Mouse (Mus musculus): Measurements from ENCODE around the gene Gm49711.
"Not testable (repeated sequence)": the region's sequence is repeated elsewhere in the genome, so short reads cannot be mapped to it uniquely, and the experiment has no call there.

Gm49711 gene

GRCm38 (mm10) chr16:92196741-92197331, 138.7 kb downstream of the Gm49711 start:
- no peak for DNase-seq

DNA sequence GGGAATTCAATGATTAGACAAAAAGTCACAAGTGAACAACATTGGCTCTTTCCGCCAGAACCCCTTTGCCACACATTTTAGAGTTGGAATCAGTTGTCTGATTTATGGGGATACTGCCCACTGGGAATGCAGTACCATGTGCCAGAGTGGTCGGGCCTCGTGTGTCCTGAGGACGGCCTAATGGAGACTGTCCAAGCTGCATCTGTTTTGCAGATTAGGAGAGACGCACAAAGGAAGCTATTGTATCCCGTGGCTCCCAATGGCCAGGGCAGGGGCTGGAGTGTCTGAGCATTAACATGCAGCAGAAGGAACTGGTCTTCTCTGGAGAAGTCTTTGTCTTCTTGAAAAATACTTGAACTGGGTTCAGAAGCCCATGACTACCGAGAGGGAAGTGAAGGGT, 142.5 kb downstream of the Gm49711 start:
- DNase-seq = no peak

- no peak for DNase-seq
Measured at GRCm38 (mm10) chr16:92203599-92203998, 145.5 kb downstream of the Gm49711 start.

GRCm38 (mm10) chr16:92209291-92209781, 151.2 kb downstream of the Gm49711 start:
- DNase-seq = no peak

DNA sequence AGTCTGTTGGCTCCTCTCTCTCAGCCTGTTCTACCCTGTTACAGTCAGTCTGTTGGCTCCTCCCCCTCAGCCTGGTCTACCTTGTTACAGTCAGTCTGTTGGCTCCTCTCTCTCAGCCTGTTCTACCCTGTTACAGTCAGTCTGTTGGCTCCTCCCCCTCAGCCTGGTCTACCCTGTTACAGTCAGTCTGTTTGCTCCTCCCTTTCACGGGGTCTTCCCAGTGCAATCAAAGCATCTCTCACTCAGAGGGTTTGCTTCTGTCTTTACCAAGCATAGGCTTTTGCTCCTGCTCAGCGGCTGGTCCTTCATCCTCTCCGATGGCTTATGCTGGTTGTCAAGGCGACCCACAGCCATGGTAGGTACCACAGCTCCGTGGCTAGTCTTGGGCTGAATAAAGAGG, 152.2 kb downstream of the Gm49711 start:
- not testable (repeated sequence) for DNase-seq

DNA sequence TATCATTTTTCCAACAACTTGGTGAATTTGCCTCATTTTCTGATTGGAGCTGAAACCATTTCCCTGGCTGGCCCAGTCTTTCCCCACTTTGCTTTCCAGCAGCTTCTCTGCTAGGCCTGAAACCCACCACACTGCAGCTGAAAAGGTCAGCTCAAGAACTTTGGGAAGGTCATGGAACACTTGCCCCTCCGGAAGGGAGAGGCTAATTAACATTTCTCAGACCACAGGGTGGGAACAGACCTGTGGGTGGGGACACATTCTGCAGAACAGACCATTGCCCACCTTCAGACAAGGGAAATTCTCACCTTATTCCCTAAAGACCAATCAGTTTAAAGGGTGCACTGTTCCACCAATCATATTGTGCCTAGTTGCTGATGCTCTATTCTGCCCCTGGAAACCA, 155.8 kb downstream of the Gm49711 start:
- DNase-seq = not testable (repeated sequence)

DNA sequence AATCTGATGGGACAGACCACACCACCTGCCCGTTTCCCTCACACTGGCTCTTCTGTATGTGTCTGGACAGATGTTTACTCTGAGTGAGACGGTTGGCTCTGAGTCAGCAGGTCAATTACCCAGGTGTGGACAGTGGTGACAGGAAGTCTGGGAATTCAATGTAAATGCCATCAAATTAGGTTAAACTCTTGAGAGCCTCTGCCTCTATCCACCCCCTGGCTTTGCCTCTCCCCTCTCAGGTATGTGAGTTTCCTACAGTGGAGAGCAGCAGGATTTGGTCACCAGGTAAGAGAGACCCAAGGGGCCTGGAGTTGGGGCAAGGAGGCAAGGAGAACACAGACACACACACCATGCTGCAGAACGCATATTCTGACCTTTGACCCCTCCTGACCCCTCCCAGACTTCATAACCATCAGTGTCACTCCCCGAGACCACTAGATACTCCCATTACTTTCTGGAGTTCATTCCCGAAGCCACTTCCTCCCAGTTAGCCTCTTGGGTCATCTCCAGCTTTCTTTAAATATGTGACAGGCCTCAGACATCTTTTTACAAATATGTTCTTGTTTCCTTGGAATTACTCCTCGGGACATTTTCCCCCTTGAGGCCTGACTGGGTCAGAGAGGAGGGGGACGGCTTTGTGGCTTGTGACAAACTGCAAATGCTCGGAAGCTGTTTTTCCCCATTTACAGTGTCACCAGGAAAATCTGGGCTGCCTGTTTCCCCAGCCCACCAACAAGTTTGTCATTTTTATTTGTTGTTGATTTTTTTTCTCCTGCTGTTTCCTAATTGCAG, 157.7 kb downstream of the Gm49711 start:
- no peak for DNase-seq

GRCm38 (mm10) chr16:92220754-92221153, 162.6 kb downstream of the Gm49711 start:
- no peak for DNase-seq

GRCm38 (mm10) chr16:92228332-92228919, 170.3 kb downstream of the Gm49711 start:
- no peak for DNase-seq

- no peak for DNase-seq
Measured at GRCm38 (mm10) chr16:92230476-92230931, 172.4 kb downstream of the Gm49711 start.

GRCm38 (mm10) chr16:92234530-92234929, 176.4 kb downstream of the Gm49711 start:
- DNase-seq = no peak

DNA sequence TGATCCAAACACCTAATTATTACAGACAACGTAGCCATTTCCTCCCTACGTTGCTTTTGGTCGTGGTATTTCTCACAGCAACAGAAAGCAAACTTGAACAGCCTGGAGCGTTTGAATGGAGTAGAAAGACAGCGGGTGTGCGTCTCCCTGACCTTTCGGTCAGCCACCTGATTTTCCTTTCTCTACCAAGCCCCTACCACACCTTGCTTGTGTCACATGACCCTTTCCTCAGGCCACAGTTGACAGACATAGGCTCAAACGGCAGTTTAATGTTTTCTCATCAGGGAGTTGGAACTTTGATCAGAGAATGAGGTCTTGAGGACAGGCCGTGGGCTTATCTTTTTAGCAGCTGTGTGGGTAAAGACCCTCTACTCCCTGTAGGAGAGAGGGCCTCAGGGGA, 177.1 kb downstream of the Gm49711 start:
- no peak for DNase-seq

Data from spleen, adult 18-20 months (tissue).